Mouse (Mus musculus): Measurements from ENCODE around the gene Igsf9. TPM values are rescaled to one million over a fixed set of nuclear protein-coding genes. Genes with fewer than 3 reads are reported as not detected.

Igsf9 gene
- 1.1 and 1.3 TPM in 2 replicates for polyA plus RNA-seq (2015; fragmentation: Nextera tagmentation; extraction: Ambion mirVana)

- DNase-seq (ENCODE audit: low spot score) (peak; percentile 93), ATAC-seq (peak; percentile 95)
Measured at GRCm38 (mm10) chr1:172481540-172482280, at the start of gene Igsf9. Gene Igsf9 (plus strand): TSS chr1:172481788.

GRCm38 (mm10) chr1:172431836-172432586, 49.6 kb upstream of the Igsf9 start:
- no peak overlapping the region for H3K27ac ChIP-seq (ENCODE audit: low read length)
- peak; percentile 56 for DNase-seq (ENCODE audit: low spot score)
- no peak for TF ChIP-seq CTCF (IDR thresholded peaks at IDR 0.05)

More at GRCm38 (mm10) chr1:172481540-172482280, at the start of gene Igsf9:
- peak within 1 kb of the TSS; percentile 72 for H3K4me2 ChIP-seq (replicated peaks; ENCODE audit: low read depth, low read length)
- no peaks in the 10 kb centered on the region for H3K27me3 ChIP-seq (replicated peaks; ENCODE audit: insufficient read depth, low read length)
- H3K36me3 ChIP-seq (ENCODE audit: insufficient read depth, low read length) = no peaks in the 10 kb centered on the region
- WGBS = under 1% methylated on average over 37 of the region's 38 CpGs
- H3K4me3 ChIP-seq (ENCODE audit: low read depth, low read length) = peak within 1 kb of the TSS; percentile 32
- peak within 1 kb of the TSS; percentile 38 for H3K27ac ChIP-seq (ENCODE audit: low read length)
- H3K9ac ChIP-seq (replicated peaks; ENCODE audit: low read depth) = no peak within 1 kb of the TSS
- H3K9me3 ChIP-seq (ENCODE audit: low read length) = no peaks in the 10 kb centered on the region
- no peaks in the 10 kb centered on the region for H3K4me1 ChIP-seq (ENCODE audit: insufficient read depth, low read depth, low read length)
- TF ChIP-seq CTCF (IDR thresholded peaks at IDR 0.05) (peak; percentile 80), EP300 (IDR thresholded peaks at IDR 0.05) (no peak)

GRCm38 (mm10) chr1:172432587-172432955, 49.0 kb upstream of the Igsf9 start:
- H3K4me1 ChIP-seq (ENCODE audit: insufficient read depth, low read depth, low read length) = peaks cover 4% of the 10 kb centered on the region; the same call in 1 of the 2 replicates
- no peak overlapping the region for H3K9ac ChIP-seq (replicated peaks; ENCODE audit: low read depth)
- TF ChIP-seq EP300 (IDR thresholded peaks at IDR 0.05) = no peak
- TF ChIP-seq CTCF (IDR thresholded peaks at IDR 0.05) = no peak
- no peak overlapping the region for H3K4me3 ChIP-seq (ENCODE audit: low read depth, low read length)
- no peak for DNase-seq (ENCODE audit: low spot score)
- no peaks in the 10 kb centered on the region for H3K9me3 ChIP-seq (ENCODE audit: low read length)
- no peak overlapping the region for H3K4me2 ChIP-seq (replicated peaks; ENCODE audit: low read depth, low read length)
- no peaks in the 10 kb centered on the region for H3K36me3 ChIP-seq (ENCODE audit: insufficient read depth, low read length)
- WGBS = 67% methylated on average over 3 of the region's 3 CpGs
- no peak for ATAC-seq
- no peaks in the 10 kb centered on the region for H3K27me3 ChIP-seq (replicated peaks; ENCODE audit: insufficient read depth, low read length)
- H3K27ac ChIP-seq (ENCODE audit: low read length) = no peak overlapping the region

More at GRCm38 (mm10) chr1:172431836-172432586, 49.6 kb upstream of the Igsf9 start:
- H3K4me2 ChIP-seq (replicated peaks; ENCODE audit: low read depth, low read length) = no peak overlapping the region
- H3K27me3 ChIP-seq (replicated peaks; ENCODE audit: insufficient read depth, low read length) = no peaks in the 10 kb centered on the region
- H3K9me3 ChIP-seq (ENCODE audit: low read length) = no peaks in the 10 kb centered on the region
- 13% methylated on average over 4 of the region's 4 CpGs for WGBS
- peaks cover 4% of the 10 kb centered on the region; the same call in 1 of the 2 replicates for H3K4me1 ChIP-seq (ENCODE audit: insufficient read depth, low read depth, low read length)
- no peak overlapping the region for H3K9ac ChIP-seq (replicated peaks; ENCODE audit: low read depth)
- H3K36me3 ChIP-seq (ENCODE audit: insufficient read depth, low read length) = no peaks in the 10 kb centered on the region
- H3K4me3 ChIP-seq (ENCODE audit: low read depth, low read length) = no peak overlapping the region
- ATAC-seq = peak; percentile 72

- H3K4me2 ChIP-seq (replicated peaks; ENCODE audit: low read depth, low read length) = no peak overlapping the region
Measured at GRCm38 (mm10) chr1:172433012-172433850, 48.4 kb upstream of the Igsf9 start.

GRCm38 (mm10) chr1:172433851-172434165, 47.8 kb upstream of the Igsf9 start:
- H3K36me3 ChIP-seq (ENCODE audit: insufficient read depth, low read length) = no peaks in the 10 kb centered on the region
- H3K9ac ChIP-seq (replicated peaks; ENCODE audit: low read depth) = no peak overlapping the region
- 85% methylated on average over 4 of the region's 4 CpGs for WGBS
- H3K4me3 ChIP-seq (ENCODE audit: low read depth, low read length) = no peak overlapping the region
- H3K4me2 ChIP-seq (replicated peaks; ENCODE audit: low read depth, low read length) = no peak overlapping the region
- TF ChIP-seq CTCF (IDR thresholded peaks at IDR 0.05) = no peak
- TF ChIP-seq EP300 (IDR thresholded peaks at IDR 0.05) = no peak
- no peak overlapping the region for H3K27ac ChIP-seq (ENCODE audit: low read length)
- H3K4me1 ChIP-seq (ENCODE audit: insufficient read depth, low read depth, low read length) = peaks cover 4% of the 10 kb centered on the region; the same call in 1 of the 2 replicates
- DNase-seq (ENCODE audit: low spot score) (no peak), ATAC-seq (no peak)
- no peaks in the 10 kb centered on the region for H3K9me3 ChIP-seq (ENCODE audit: low read length)
- no peaks in the 10 kb centered on the region for H3K27me3 ChIP-seq (replicated peaks; ENCODE audit: insufficient read depth, low read length)

More at GRCm38 (mm10) chr1:172433012-172433850, 48.4 kb upstream of the Igsf9 start:
- Histone ChIP-seq H3K27me3 (replicated peaks; ENCODE audit: insufficient read depth, low read length) (no peaks in the 10 kb centered on the region), H3K36me3 (ENCODE audit: insufficient read depth, low read length) (no peaks in the 10 kb centered on the region), H3K9me3 (ENCODE audit: low read length) (no peaks in the 10 kb centered on the region), H3K27ac (ENCODE audit: low read length) (no peak overlapping the region), H3K9ac (replicated peaks; ENCODE audit: low read depth) (no peak overlapping the region), H3K4me3 (ENCODE audit: low read depth, low read length) (no peak overlapping the region), H3K4me1 (ENCODE audit: insufficient read depth, low read depth, low read length) (peaks cover 4% of the 10 kb centered on the region; the same call in 1 of the 2 replicates)
- no peak for DNase-seq (ENCODE audit: low spot score)
- no peak for TF ChIP-seq EP300 (IDR thresholded peaks at IDR 0.05)
- 61% methylated on average over 20 of the region's 20 CpGs for WGBS
- no peak for ATAC-seq

GRCm38 (mm10) chr1:172436785-172437184, 44.8 kb upstream of the Igsf9 start:
- H3K4me2 ChIP-seq (replicated peaks; ENCODE audit: low read depth, low read length) = no peak overlapping the region
- H3K9ac ChIP-seq (replicated peaks; ENCODE audit: low read depth) = no peak overlapping the region
- H3K36me3 ChIP-seq (ENCODE audit: insufficient read depth, low read length) = no peaks in the 10 kb centered on the region
- 28% methylated on average over 6 of the region's 6 CpGs for WGBS
- H3K4me1 ChIP-seq (ENCODE audit: insufficient read depth, low read depth, low read length) = peaks cover 4% of the 10 kb centered on the region; the same call in 1 of the 2 replicates
- no peaks in the 10 kb centered on the region for H3K27me3 ChIP-seq (replicated peaks; ENCODE audit: insufficient read depth, low read length)
- no peak overlapping the region for H3K27ac ChIP-seq (ENCODE audit: low read length)
- H3K4me3 ChIP-seq (ENCODE audit: low read depth, low read length) = no peak overlapping the region
- H3K9me3 ChIP-seq (ENCODE audit: low read length) = no peaks in the 10 kb centered on the region
- no peak for ATAC-seq
- no peak for DNase-seq (ENCODE audit: low spot score)
- no peak for TF ChIP-seq EP300 (IDR thresholded peaks at IDR 0.05)
- no peak for TF ChIP-seq CTCF (IDR thresholded peaks at IDR 0.05)
